Mouse (Mus musculus): Measurements from ENCODE around the gene Rpn2. TPM values are rescaled to one million over a fixed set of nuclear protein-coding genes. Genes with fewer than 3 reads are reported as not detected.

Rpn2 gene
- total RNA-seq, 1 experiment: 422 TPM

DNA sequence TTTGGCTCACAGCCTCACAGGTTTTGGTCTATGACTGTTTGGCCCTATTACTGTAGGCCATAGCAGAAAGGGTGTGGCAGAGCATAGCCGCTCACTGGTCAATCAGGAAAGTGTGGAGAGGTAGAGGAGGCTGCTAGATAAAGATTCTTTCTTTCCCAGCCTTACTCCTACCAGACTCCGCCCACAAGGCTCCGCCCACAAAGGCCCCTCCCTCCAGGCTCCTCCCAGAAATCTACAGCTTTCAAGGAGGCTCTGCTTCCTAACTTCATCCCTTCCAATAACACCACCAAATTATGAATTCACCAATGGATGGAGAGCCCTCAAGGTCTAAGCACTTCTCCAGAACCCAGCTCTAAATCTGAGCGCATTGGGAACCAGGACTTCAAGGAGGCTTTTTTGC, 74.4 kb downstream of the Rpn2 start:
- no peak for TF ChIP-seq ZC3H11A (IDR thresholded peaks at IDR 0.05; ENCODE audit: borderline replicate concordance, low read depth, low read length)
- TF ChIP-seq CHD2 (IDR thresholded peaks at IDR 0.05; ENCODE audit: low read depth, low read length): no peak
- no peak for TF ChIP-seq HCFC1 (IDR thresholded peaks at IDR 0.05; ENCODE audit: borderline replicate concordance, insufficient read depth, low read length)
- TF ChIP-seq ZNF384 (IDR thresholded peaks at IDR 0.05; ENCODE audit: low read depth, low read length): no peak
- no peak for TF ChIP-seq MAFK (IDR thresholded peaks at IDR 0.05; ENCODE audit: insufficient read depth, low read depth, low read length)
- H3K27ac ChIP-seq (ENCODE audit: insufficient read depth, low read depth, low read length, poor library complexity, severe bottlenecking): no peak overlapping the region
- DNase-seq (ENCODE audit: low read depth, low spot score): no peak
- H3K9me3 ChIP-seq (ENCODE audit: control insufficient read depth, insufficient read depth, low read depth, low read length): no peaks in the 10 kb centered on the region
- in situ Hi-C loops (cut with MboI; ENCODE audit: low sequenced_read_pairs in 2 of 2, unreplicated experiment in 2 of 2): no loop called here
- no peak overlapping the region for H3K4me3 ChIP-seq (ENCODE audit: insufficient read depth in 1 of 2, low read depth in 1 of 2, low read length in 2 of 2, poor library complexity in 1 of 2, severe bottlenecking in 1 of 2)
- H3K9ac ChIP-seq (ENCODE audit: insufficient read depth, low read depth, low read length, poor library complexity, severe bottlenecking): no peak overlapping the region
- H3K36me3 ChIP-seq (ENCODE audit: control insufficient read depth, insufficient read depth, low read length, poor library complexity, severe bottlenecking): no peaks in the 10 kb centered on the region
- H3K4me1 ChIP-seq (ENCODE audit: control insufficient read depth in 2 of 2, insufficient read depth in 2 of 2, low read length in 2 of 2, poor library complexity in 1 of 2): no peaks in the 10 kb centered on the region; a peak in 1 of 4 replicates

- Histone ChIP-seq H3K4me3 (ENCODE audit: insufficient read depth in 1 of 2, low read depth in 1 of 2, low read length in 2 of 2, poor library complexity in 1 of 2, severe bottlenecking in 1 of 2) (no peak overlapping the region), H3K36me3 (ENCODE audit: control insufficient read depth, insufficient read depth, low read length, poor library complexity, severe bottlenecking) (no peaks in the 10 kb centered on the region), H3K9ac (ENCODE audit: insufficient read depth, low read depth, low read length, poor library complexity, severe bottlenecking) (no peak overlapping the region), H3K27ac (ENCODE audit: insufficient read depth, low read depth, low read length, poor library complexity, severe bottlenecking) (no peak overlapping the region), H3K4me1 (ENCODE audit: control insufficient read depth in 2 of 2, insufficient read depth in 2 of 2, low read length in 2 of 2, poor library complexity in 1 of 2) (no peaks in the 10 kb centered on the region; a peak in 1 of 4 replicates), H3K9me3 (ENCODE audit: control insufficient read depth, insufficient read depth, low read depth, low read length) (no peaks in the 10 kb centered on the region)
- in situ Hi-C loops (cut with MboI; ENCODE audit: low sequenced_read_pairs in 2 of 2, unreplicated experiment in 2 of 2): no loop called here
- no peak for DNase-seq (ENCODE audit: low read depth, low spot score)
- TF ChIP-seq ZNF384 (IDR thresholded peaks at IDR 0.05; ENCODE audit: low read depth, low read length) (no peak), HCFC1 (IDR thresholded peaks at IDR 0.05; ENCODE audit: borderline replicate concordance, insufficient read depth, low read length) (no peak), MAFK (IDR thresholded peaks at IDR 0.05; ENCODE audit: insufficient read depth, low read depth, low read length) (no peak), CHD2 (IDR thresholded peaks at IDR 0.05; ENCODE audit: low read depth, low read length) (no peak), ZC3H11A (IDR thresholded peaks at IDR 0.05; ENCODE audit: borderline replicate concordance, low read depth, low read length) (no peak)
Observed at GRCm38 (mm10) chr2:157354106-157354505, 75.3 kb downstream of the Rpn2 start.

- Histone ChIP-seq H3K9ac (ENCODE audit: insufficient read depth, low read depth, low read length, poor library complexity, severe bottlenecking) (no peak overlapping the region), H3K4me1 (ENCODE audit: control insufficient read depth in 2 of 2, insufficient read depth in 2 of 2, low read length in 2 of 2, poor library complexity in 1 of 2) (no peaks in the 10 kb centered on the region; a peak in 1 of 4 replicates), H3K36me3 (ENCODE audit: control insufficient read depth, insufficient read depth, low read length, poor library complexity, severe bottlenecking) (no peaks in the 10 kb centered on the region), H3K9me3 (ENCODE audit: control insufficient read depth, insufficient read depth, low read depth, low read length) (no peaks in the 10 kb centered on the region), H3K27ac (ENCODE audit: insufficient read depth, low read depth, low read length, poor library complexity, severe bottlenecking) (no peak overlapping the region), H3K4me3 (ENCODE audit: insufficient read depth in 1 of 2, low read depth in 1 of 2, low read length in 2 of 2, poor library complexity in 1 of 2, severe bottlenecking in 1 of 2) (no peak overlapping the region)
- no peak for TF ChIP-seq ZNF384 (IDR thresholded peaks at IDR 0.05; ENCODE audit: low read depth, low read length)
- no peak for TF ChIP-seq MAFK (IDR thresholded peaks at IDR 0.05; ENCODE audit: insufficient read depth, low read depth, low read length)
- no peak for TF ChIP-seq HCFC1 (IDR thresholded peaks at IDR 0.05; ENCODE audit: borderline replicate concordance, insufficient read depth, low read length)
- TF ChIP-seq ZC3H11A (IDR thresholded peaks at IDR 0.05; ENCODE audit: borderline replicate concordance, low read depth, low read length): no peak
- no peak for TF ChIP-seq CHD2 (IDR thresholded peaks at IDR 0.05; ENCODE audit: low read depth, low read length)
- in situ Hi-C loops (cut with MboI; ENCODE audit: low sequenced_read_pairs in 2 of 2, unreplicated experiment in 2 of 2): no loop called here
- no peak for DNase-seq (ENCODE audit: low read depth, low spot score)
Observed at GRCm38 (mm10) chr2:157360028-157360427, 81.2 kb downstream of the Rpn2 start.

GRCm38 (mm10) chr2:157363031-157363430, 84.2 kb downstream of the Rpn2 start:
- H3K9me3 ChIP-seq (ENCODE audit: control insufficient read depth, insufficient read depth, low read depth, low read length): no peaks in the 10 kb centered on the region
- H3K27ac ChIP-seq (ENCODE audit: insufficient read depth, low read depth, low read length, poor library complexity, severe bottlenecking): no peak overlapping the region
- in situ Hi-C loops (cut with MboI; ENCODE audit: low sequenced_read_pairs in 2 of 2, unreplicated experiment in 2 of 2): no loop called here
- no peaks in the 10 kb centered on the region for H3K36me3 ChIP-seq (ENCODE audit: control insufficient read depth, insufficient read depth, low read length, poor library complexity, severe bottlenecking)
- H3K4me1 ChIP-seq (ENCODE audit: control insufficient read depth in 2 of 2, insufficient read depth in 2 of 2, low read length in 2 of 2, poor library complexity in 1 of 2): no peaks in the 10 kb centered on the region
- H3K9ac ChIP-seq (ENCODE audit: insufficient read depth, low read depth, low read length, poor library complexity, severe bottlenecking): no peak overlapping the region
- no peak for TF ChIP-seq MAFK (IDR thresholded peaks at IDR 0.05; ENCODE audit: insufficient read depth, low read depth, low read length)
- no peak for TF ChIP-seq HCFC1 (IDR thresholded peaks at IDR 0.05; ENCODE audit: borderline replicate concordance, insufficient read depth, low read length)
- no peak for TF ChIP-seq ZC3H11A (IDR thresholded peaks at IDR 0.05; ENCODE audit: borderline replicate concordance, low read depth, low read length)
- no peak for TF ChIP-seq ZNF384 (IDR thresholded peaks at IDR 0.05; ENCODE audit: low read depth, low read length)
- no peak for TF ChIP-seq CHD2 (IDR thresholded peaks at IDR 0.05; ENCODE audit: low read depth, low read length)
- no peak overlapping the region for H3K4me3 ChIP-seq (ENCODE audit: insufficient read depth in 1 of 2, low read depth in 1 of 2, low read length in 2 of 2, poor library complexity in 1 of 2, severe bottlenecking in 1 of 2)
- no peak for DNase-seq (ENCODE audit: low read depth, low spot score)

- peak overlapping the region in 1 of 2 experiments; percentile 96; a peak in 2 of 4 replicates for H3K4me3 ChIP-seq (ENCODE audit: insufficient read depth in 1 of 2, low read depth in 1 of 2, low read length in 2 of 2, poor library complexity in 1 of 2, severe bottlenecking in 1 of 2)
- in situ Hi-C loops (cut with MboI; ENCODE audit: low sequenced_read_pairs in 2 of 2, unreplicated experiment in 2 of 2): no loop called here
Observed at GRCm38 (mm10) chr2:157366762-157367161, 87.9 kb downstream of the Rpn2 start.

More at GRCm38 (mm10) chr2:157366762-157367161, 87.9 kb downstream of the Rpn2 start:
- H3K9ac ChIP-seq (ENCODE audit: insufficient read depth, low read depth, low read length, poor library complexity, severe bottlenecking): peak overlapping the region; percentile 5; the same call in 1 of the 2 replicates
- H3K27ac ChIP-seq (ENCODE audit: insufficient read depth, low read depth, low read length, poor library complexity, severe bottlenecking): no peak overlapping the region
- no peak for TF ChIP-seq HCFC1 (IDR thresholded peaks at IDR 0.05; ENCODE audit: borderline replicate concordance, insufficient read depth, low read length)
- no peak for TF ChIP-seq ZNF384 (IDR thresholded peaks at IDR 0.05; ENCODE audit: low read depth, low read length)
- TF ChIP-seq MAFK (IDR thresholded peaks at IDR 0.05; ENCODE audit: insufficient read depth, low read depth, low read length): no peak
- TF ChIP-seq ZC3H11A (IDR thresholded peaks at IDR 0.05; ENCODE audit: borderline replicate concordance, low read depth, low read length): no peak
- TF ChIP-seq CHD2 (IDR thresholded peaks at IDR 0.05; ENCODE audit: low read depth, low read length): no peak
- H3K4me1 ChIP-seq (ENCODE audit: control insufficient read depth in 2 of 2, insufficient read depth in 2 of 2, low read length in 2 of 2, poor library complexity in 1 of 2): peaks cover 0 to 3% of the 10 kb centered on the region in 2 experiments; a peak in 1 of 4 replicates
- no peaks in the 10 kb centered on the region for H3K36me3 ChIP-seq (ENCODE audit: control insufficient read depth, insufficient read depth, low read length, poor library complexity, severe bottlenecking)
- no peak for DNase-seq (ENCODE audit: low read depth, low spot score)
- H3K9me3 ChIP-seq (ENCODE audit: control insufficient read depth, insufficient read depth, low read depth, low read length): no peaks in the 10 kb centered on the region
